Mouse (Mus musculus): ENCODE data around the gene Il4i1.
A peak's percentile ranks its signal among the peaks of the same experiment; 100 is the strongest.

Gene Il4i1

GRCm38 (mm10) chr7:44848561-44849415 lies 32.6 kb downstream of the Il4i1 start, which contains the start of the genes Akt1s1 and Tbc1d17:
Gene Akt1s1 (plus strand): TSS chr7:44848991.
Gene Tbc1d17 (minus strand): TSS chr7:44849079.
- DNase-seq (ENCODE audit: low read depth in 1 of 2, low spot score in 2 of 2) = peak; percentile 99

DNA sequence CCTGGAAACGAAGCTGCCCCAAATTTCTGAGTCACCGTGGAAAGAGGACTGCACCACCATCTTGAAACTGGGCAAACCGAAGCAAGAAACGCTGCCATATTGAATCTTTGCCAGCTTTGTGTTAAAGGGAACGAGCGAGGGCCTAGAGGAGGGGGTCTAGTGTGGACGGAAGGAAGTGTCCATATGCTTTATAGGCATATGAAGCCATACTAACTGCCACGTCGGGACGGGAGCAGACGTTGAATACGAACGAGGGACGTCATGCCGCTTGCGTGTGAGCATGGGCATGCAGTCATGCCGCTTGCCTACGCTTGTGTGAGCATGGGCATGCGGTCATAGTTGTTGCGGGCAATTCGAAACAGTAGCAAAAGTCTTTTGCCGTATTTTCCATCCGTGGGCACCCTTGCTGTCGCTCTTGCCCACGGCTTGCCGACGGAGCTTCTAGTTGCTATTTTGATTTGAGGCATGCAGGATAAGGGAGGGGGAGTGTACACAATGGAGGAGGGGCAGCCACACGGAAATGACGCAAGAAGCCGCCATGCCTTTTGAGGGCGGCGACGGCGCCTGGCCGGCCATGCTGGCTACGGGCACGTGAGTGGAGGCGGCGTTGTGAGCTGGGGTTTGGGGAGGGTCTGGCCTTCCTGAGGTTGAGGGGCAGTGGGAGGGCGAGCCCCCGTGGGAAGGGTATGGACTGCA lies 33.4 kb downstream of the Il4i1 start:
- DNase-seq (ENCODE audit: low read depth in 1 of 2, low spot score in 2 of 2) = peak; percentile 65 to 80

DNA sequence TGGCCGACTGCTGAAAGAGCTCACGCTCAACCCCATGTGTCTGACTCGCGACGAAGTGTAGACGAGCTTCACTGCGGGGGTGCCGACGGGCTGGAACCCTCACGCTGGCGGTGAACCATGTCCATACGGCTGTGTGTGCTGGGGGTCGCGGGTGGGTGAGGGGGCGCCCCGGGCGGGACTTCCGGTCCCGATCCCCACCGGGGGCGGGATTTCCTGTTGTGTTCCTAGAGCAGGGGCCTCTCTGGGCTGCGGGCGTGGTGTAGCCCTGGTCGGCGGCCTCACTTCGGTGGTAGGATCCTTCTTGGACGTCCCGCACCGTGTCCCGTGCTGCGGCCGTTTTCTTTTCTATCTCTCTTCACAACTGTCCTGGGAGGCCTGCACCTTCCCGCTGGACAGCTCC lies 34.0 kb downstream of the Il4i1 start:
- DNase-seq (ENCODE audit: low read depth in 1 of 2, low spot score in 2 of 2) = no peak

GRCm38 (mm10) chr7:44850789-44851624 lies 34.8 kb downstream of the Il4i1 start:
- no peak for DNase-seq (ENCODE audit: low read depth in 1 of 2, low spot score in 2 of 2)

GRCm38 (mm10) chr7:44851625-44852234 lies 35.5 kb downstream of the Il4i1 start:
- no peak for DNase-seq (ENCODE audit: low read depth in 1 of 2, low spot score in 2 of 2)

- no peak for DNase-seq (ENCODE audit: low read depth in 1 of 2, low spot score in 2 of 2)
These were observed 36.3 kb downstream of the Il4i1 start for GRCm38 (mm10) chr7:44852259-44853027.

GRCm38 (mm10) chr7:44853065-44853464 lies 36.9 kb downstream of the Il4i1 start:
- no peak for DNase-seq (ENCODE audit: low read depth in 1 of 2, low spot score in 2 of 2)

- DNase-seq (ENCODE audit: low read depth in 1 of 2, low spot score in 2 of 2) = no peak
These were observed 37.6 kb downstream of the Il4i1 start for GRCm38 (mm10) chr7:44853596-44854355.

DNA sequence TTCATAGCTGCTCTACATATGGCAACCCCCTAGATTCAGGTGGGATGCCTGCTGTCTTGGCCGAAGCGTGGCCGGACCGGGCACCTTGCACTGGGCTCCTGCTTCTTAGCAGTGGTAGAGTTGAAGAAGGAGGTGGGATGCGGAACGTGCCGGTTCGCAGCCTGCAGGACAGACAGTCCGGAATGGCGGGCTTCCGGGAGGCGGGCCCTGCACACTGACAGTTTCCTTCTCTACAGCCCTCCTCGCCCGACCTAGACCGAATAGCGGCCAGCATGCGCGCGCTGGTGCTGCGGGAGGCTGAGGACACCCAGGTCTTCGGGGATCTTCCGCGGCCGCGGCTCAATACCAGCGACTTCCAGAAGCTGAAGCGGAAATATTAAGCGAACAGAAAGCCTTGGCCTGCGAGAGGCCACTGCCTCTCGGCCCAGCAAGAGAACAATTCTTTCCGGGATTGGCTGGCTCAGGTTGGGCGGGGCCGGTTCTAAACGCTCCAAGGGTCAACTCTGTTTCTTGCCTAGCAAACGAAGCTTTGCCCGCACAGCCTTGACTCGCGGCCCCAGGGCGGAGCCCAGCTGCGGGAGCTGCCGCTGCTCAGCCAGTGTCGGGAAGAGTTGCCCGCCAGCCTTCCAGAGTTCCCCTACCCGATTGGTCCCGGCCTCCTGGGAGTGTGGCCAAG lies 38.3 kb downstream of the Il4i1 start:
- peak; percentile 42 to 66 for DNase-seq (ENCODE audit: low read depth in 1 of 2, low spot score in 2 of 2)

GRCm38 (mm10) chr7:44855036-44855435 lies 38.8 kb downstream of the Il4i1 start:
- DNase-seq (ENCODE audit: low read depth in 1 of 2, low spot score in 2 of 2) = no peak

DNA sequence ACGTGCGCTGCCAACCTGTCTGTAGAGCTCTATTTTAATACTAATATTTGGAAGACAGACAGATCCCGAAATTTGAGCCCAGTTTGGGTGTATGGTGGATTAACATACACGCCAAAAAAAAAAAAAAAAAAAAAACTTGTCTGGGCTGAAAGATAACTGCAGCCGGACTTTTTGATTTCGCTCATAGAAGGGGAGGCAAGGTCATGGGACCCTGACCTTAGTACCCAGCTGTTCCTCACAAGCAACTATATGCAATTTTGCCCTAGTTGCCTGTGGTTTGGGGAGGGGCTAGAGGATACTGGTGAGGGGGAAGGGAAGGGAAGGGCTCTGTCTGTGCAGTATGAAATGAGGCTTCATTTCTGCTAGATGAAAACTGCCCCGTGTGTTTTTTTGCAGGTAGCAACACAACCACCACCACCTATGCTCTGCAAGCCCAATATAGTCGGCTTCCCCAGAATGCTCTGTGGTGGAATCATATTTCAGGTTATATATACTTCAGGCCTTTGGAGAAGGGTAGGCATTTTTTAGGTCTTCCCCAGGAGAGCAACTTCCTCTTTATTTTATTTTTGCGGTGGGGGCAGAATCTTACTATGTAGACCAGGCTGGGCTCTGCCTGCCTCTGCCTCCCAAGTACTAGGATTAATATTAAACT lies 40.2 kb downstream of the Il4i1 start:
- no peak for DNase-seq (ENCODE audit: low read depth in 1 of 2, low spot score in 2 of 2)

- DNase-seq (ENCODE audit: low read depth in 1 of 2, low spot score in 2 of 2) = peak; percentile 84 to 91
These were observed 40.9 kb downstream of the Il4i1 start, which contains the start of gene Pnkp for GRCm38 (mm10) chr7:44857042-44857552. Gene Pnkp (plus strand): TSS chr7:44857139.

DNA sequence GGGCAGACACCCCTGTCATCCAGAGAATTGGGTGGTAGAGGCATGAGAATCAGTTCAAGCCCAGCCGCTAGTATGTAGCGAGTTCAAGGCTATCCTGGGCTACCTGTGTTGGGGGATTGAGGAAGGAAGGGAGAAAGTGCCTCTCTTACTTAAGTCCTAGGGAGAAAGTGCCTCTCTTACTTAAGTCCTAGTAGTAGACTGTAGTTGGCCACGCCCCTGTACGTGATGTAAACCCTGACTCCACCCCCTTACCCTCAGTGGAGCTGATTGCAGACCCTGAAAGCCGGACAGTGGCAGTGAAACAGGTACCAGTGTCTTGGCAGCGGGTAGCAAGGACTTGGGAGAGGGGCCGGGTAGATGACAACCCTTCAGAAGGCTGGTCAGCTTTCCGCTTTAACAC lies 41.7 kb downstream of the Il4i1 start:
- DNase-seq (ENCODE audit: low read depth in 1 of 2, low spot score in 2 of 2) = no peak

GRCm38 (mm10) chr7:44859896-44860295 lies 43.7 kb downstream of the Il4i1 start:
- DNase-seq (ENCODE audit: low read depth in 1 of 2, low spot score in 2 of 2) = no peak

GRCm38 (mm10) chr7:44860576-44861428 lies 44.6 kb downstream of the Il4i1 start:
- DNase-seq (ENCODE audit: low read depth in 1 of 2, low spot score in 2 of 2) = peak in 1 of 2 experiments; percentile 33

GRCm38 (mm10) chr7:44861429-44861816 lies 45.2 kb downstream of the Il4i1 start:
- no peak for DNase-seq (ENCODE audit: low read depth in 1 of 2, low spot score in 2 of 2)

DNA sequence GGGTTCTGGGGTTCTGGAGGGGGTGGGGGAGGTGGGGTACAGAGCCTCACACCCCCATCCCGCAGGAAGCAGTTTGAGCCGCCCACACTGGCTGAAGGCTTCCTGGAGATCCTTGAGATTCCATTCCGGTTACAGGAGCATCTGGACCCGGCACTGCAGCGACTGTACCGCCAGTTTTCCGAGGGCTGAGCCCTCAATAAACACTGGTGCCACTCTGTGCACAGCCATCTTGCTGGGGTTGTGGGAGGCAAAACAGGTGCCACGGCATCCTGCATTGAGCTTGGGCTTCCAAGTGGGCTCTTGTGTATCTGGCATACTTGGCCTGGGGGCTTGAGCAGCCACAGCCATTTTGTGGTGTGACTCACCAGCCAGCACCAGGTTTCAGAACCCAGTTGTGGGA lies 46.2 kb downstream of the Il4i1 start:
- DNase-seq (ENCODE audit: low read depth in 1 of 2, low spot score in 2 of 2) = no peak
